ENCODE assay signal across 15 mouse cellular contexts in the genomic region with DNA sequence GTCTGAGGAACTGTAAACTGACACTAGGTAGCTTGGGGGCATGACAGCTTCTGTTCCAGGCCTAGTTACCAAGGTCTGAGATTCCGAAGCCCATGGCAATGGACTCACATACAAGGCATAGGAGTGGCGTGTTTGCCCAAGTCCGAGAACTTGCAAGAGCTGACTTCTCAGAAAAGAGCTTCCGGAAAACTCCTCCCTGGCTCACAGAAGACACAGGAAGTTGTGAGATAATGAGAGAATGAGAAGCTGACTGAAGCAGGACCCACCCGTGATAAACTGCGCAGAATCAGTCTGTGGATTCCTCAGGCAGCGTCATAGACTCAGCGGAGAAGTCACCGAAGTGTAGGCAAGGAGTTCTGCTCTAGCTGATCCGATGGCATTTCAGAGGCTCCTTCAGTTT.
"Had no signal": no experiment of that assay in that cellular context is flagged by ENCODE, and none has a peak within 500 bp of the region (broad histone marks: within the 10 kb centered on the region; RNA-seq: fewer than 3 reads in every experiment).

No protein-coding gene starts in this region.

- DNase-seq: kidney, adult 8-10 months; kidney, postnatal 25 days; layer of hippocampus, postnatal 36 days; lung, postnatal 4 days; midbrain, embryonic 14.5 days; right cerebral cortex, adult 18-20 months; thymus, postnatal 36 days had no signal

- H3K4me1 ChIP-seq: liver, embryonic 15.5 days had no signal

- ATAC-seq: intestine, postnatal 0 days had no signal

- H3K27ac ChIP-seq: limb, embryonic 13.5 days; liver, embryonic 15.5 days; lung, embryonic 15.5 days; midbrain, embryonic 10.5 days; neural tube, embryonic 15.5 days had no signal

- H3K4me2 ChIP-seq: limb, embryonic 13.5 days; liver, embryonic 11.5 days; liver, embryonic 15.5 days; lung, embryonic 15.5 days; neural tube, embryonic 15.5 days had no signal

- H3K9me3 ChIP-seq: limb, embryonic 13.5 days; liver, embryonic 15.5 days; lung, embryonic 15.5 days; midbrain, embryonic 10.5 days; neural tube, embryonic 15.5 days had no signal

- H3K27me3 ChIP-seq: limb, embryonic 13.5 days; liver, embryonic 15.5 days; lung, embryonic 15.5 days; neural tube, embryonic 15.5 days had no signal

- H3K4me3 ChIP-seq: limb, embryonic 13.5 days; liver, embryonic 15.5 days; lung, embryonic 15.5 days; midbrain, embryonic 10.5 days; myocyte; neural tube, embryonic 15.5 days had no signal

- H3K36me3 ChIP-seq: limb, embryonic 13.5 days; liver, embryonic 15.5 days; lung, embryonic 15.5 days; midbrain, embryonic 10.5 days; neural tube, embryonic 15.5 days had no signal

- H3K9ac ChIP-seq: limb, embryonic 13.5 days; liver, embryonic 15.5 days; lung, embryonic 15.5 days; neural tube, embryonic 15.5 days had no signal
